Mouse (Mus musculus) MEL (cell line): ENCODE measurements at regions not wholly inside any gene's neighbourhood (a gene's known extent, or its start where the extent isn't known, plus 50 kb on each side); places are given as distances from the start of the nearest gene placed in this dataset.

Source experiments
- DNase-seq: peaks from one replicate; pipeline ENCODE4 v3.0.0; 2011; ENCODE audit warnings: low read depth, low spot score
- H3K27ac ChIP-seq: 2 replicates; pipeline ENCODE4 v1.5.1; 2012; ENCODE audit warnings: low read depth, mild to moderate bottlenecking, control low read depth, low read length, moderate library complexity; ENCODE audit not compliant: control insufficient read depth
- H3K27me3 ChIP-seq, 2 experiments: fragments of 150-350 bp in 1 of 2; sonication (generic) in 1 of 2; 2 replicates each; pipeline ENCODE4 v1.6.1; 2012; ENCODE audit warnings: low read length in 2 of 2, mild to moderate bottlenecking in 2 of 2, improper control_type of control experiment in 1 of 2, moderate library complexity in 1 of 2; ENCODE audit not compliant: insufficient read depth in 2 of 2, control insufficient read depth in 1 of 2
- H3K36me3 ChIP-seq, 2 experiments: 2 replicates each; pipeline ENCODE4 v1.6.1; 2012 to 2014; ENCODE audit warnings: low read length in 2 of 2, improper control_type of control experiment in 1 of 2, inconsistent platforms in 1 of 2, mild to moderate bottlenecking in 1 of 2; ENCODE audit not compliant: insufficient read depth in 2 of 2, control insufficient read depth in 1 of 2
- H3K4me1 ChIP-seq, 2 experiments: fragments of 150-350 bp in 1 of 2; sonication (generic) in 1 of 2; 2 replicates each; pipeline ENCODE4 v1.6.1; 2012; ENCODE audit warnings: low read length in 2 of 2, improper control_type of control experiment in 1 of 2, mild to moderate bottlenecking in 1 of 2; ENCODE audit not compliant: insufficient read depth in 2 of 2, control insufficient read depth in 1 of 2
- H3K4me3 ChIP-seq, 2 experiments: fragments of 150-350 bp in 1 of 2; sonication (generic) in 1 of 2; 2 replicates each; pipeline ENCODE4 v1.5.1; 2012; ENCODE audit warnings: low read depth in 2 of 2, low read length in 2 of 2, mild to moderate bottlenecking in 2 of 2, moderate library complexity in 2 of 2, control low read depth in 1 of 2, improper control_type of control experiment in 1 of 2; ENCODE audit not compliant: control insufficient read depth in 1 of 2, insufficient read depth in 1 of 2
- H3K79me2 ChIP-seq: 2 replicates; pipeline ENCODE4 v1.6.1; 2012; ENCODE audit warnings: mild to moderate bottlenecking, low read length, moderate library complexity; ENCODE audit not compliant: control insufficient read depth, poor library complexity, insufficient read depth
- H3K9ac ChIP-seq: 2 replicates; pipeline ENCODE4 v1.6.1; 2012; ENCODE audit warnings: low read depth, mild to moderate bottlenecking, control low read depth, low read length, moderate library complexity; ENCODE audit not compliant: control insufficient read depth, poor library complexity, severe bottlenecking
- H3K9me3 ChIP-seq: fragments of 150-350 bp; sonication (generic); replicated peaks from 2 replicates; pipeline ENCODE4 v1.6.1; 2012; ENCODE audit warnings: mild to moderate bottlenecking, low read length, improper control_type of control experiment, moderate library complexity; ENCODE audit not compliant: insufficient read depth
- BHLHE40 ChIP-seq: IDR thresholded peaks from 2 replicates; pipeline ENCODE4 v1.6.1; 2012; ENCODE audit warnings: low read depth, mild to moderate bottlenecking, inconsistent platforms, low read length, improper control_type of control experiment, borderline replicate concordance
- CHD2 ChIP-seq: IDR thresholded peaks from 2 replicates; pipeline ENCODE4 v1.6.1; 2011; ENCODE audit warnings: low read length, improper control_type of control experiment
- CTCF ChIP-seq, 3 experiments: IDR thresholded peaks in 2 of 3; conservative IDR thresholded peaks in 1 of 3; 2 replicates each; pipeline ENCODE4 v1.5.1; 2011 to 2012; ENCODE audit warnings: low read length in 3 of 3, low read depth in 2 of 3, mild to moderate bottlenecking in 2 of 3, improper control_type of control experiment in 1 of 3, inconsistent platforms in 1 of 3, mixed read lengths in 1 of 3, moderate library complexity in 1 of 3; ENCODE audit not compliant: control insufficient read depth in 1 of 3, insufficient read depth in 1 of 3, poor library complexity in 1 of 3, severe bottlenecking in 1 of 3
- EP300 ChIP-seq, 2 experiments: IDR thresholded peaks; 2 replicates each; pipeline ENCODE4 v1.6.1; 2011; ENCODE audit warnings: improper control_type of control experiment in 2 of 2, low read length in 2 of 2, low read depth in 1 of 2, mild to moderate bottlenecking in 1 of 2
- GABPA ChIP-seq: IDR thresholded peaks from 2 replicates; pipeline ENCODE4 v1.6.1; 2012; ENCODE audit warnings: low read depth, mild to moderate bottlenecking, inconsistent platforms, low read length, improper control_type of control experiment, moderate library complexity
- GATA1 ChIP-seq: IDR thresholded peaks from 2 replicates; pipeline ENCODE4 v1.6.1; 2011; ENCODE audit warnings: low read depth, low read length, improper control_type of control experiment
- HCFC1 ChIP-seq: IDR thresholded peaks from 2 replicates; pipeline ENCODE4 v1.6.1; 2012; ENCODE audit warnings: low read depth, mild to moderate bottlenecking, inconsistent platforms, low read length, improper control_type of control experiment, moderate library complexity
- JUND ChIP-seq: IDR thresholded peaks from 2 replicates; pipeline ENCODE4 v1.6.1; 2011; ENCODE audit warnings: low read depth, mild to moderate bottlenecking, improper control_type of control experiment, low read length
- MAX ChIP-seq: IDR thresholded peaks from 2 replicates; pipeline ENCODE4 v1.6.1; 2011; ENCODE audit warnings: low read length, improper control_type of control experiment
- MAZ ChIP-seq: IDR thresholded peaks from 2 replicates; pipeline ENCODE4 v1.6.1; 2012; ENCODE audit warnings: low read depth, mild to moderate bottlenecking, inconsistent platforms, low read length, improper control_type of control experiment
- MXI1 ChIP-seq: IDR thresholded peaks from 2 replicates; pipeline ENCODE4 v1.6.1; 2011; ENCODE audit warnings: mild to moderate bottlenecking, low read depth, low read length, improper control_type of control experiment
- MYC ChIP-seq: IDR thresholded peaks from 2 replicates; pipeline ENCODE4 v1.6.1; 2011; ENCODE audit warnings: low read depth, mild to moderate bottlenecking, low read length, improper control_type of control experiment, moderate library complexity
- NELFE ChIP-seq: IDR thresholded peaks from 2 replicates; pipeline ENCODE4 v1.6.1; 2011; ENCODE audit warnings: low read depth, low read length, improper control_type of control experiment
- NRF1 ChIP-seq: IDR thresholded peaks from 2 replicates; pipeline ENCODE4 v1.6.1; 2014; ENCODE audit warnings: low read depth, mild to moderate bottlenecking, inconsistent platforms, low read length, improper control_type of control experiment, moderate library complexity; ENCODE audit not compliant: poor library complexity, insufficient read depth, severe bottlenecking
- POLR2AphosphoS2 ChIP-seq: IDR thresholded peaks from 2 replicates; pipeline ENCODE4 v1.6.1; 2011; ENCODE audit warnings: low read length, improper control_type of control experiment
- RAD21 ChIP-seq: IDR thresholded peaks from 2 replicates; pipeline ENCODE4 v1.6.1; 2011; ENCODE audit warnings: mild to moderate bottlenecking, low read depth, low read length, improper control_type of control experiment
- SIN3A ChIP-seq: IDR thresholded peaks from 2 replicates; pipeline ENCODE4 v1.6.1; 2012; ENCODE audit warnings: low read length, improper control_type of control experiment, inconsistent platforms
- UBTF ChIP-seq: IDR thresholded peaks from 2 replicates; pipeline ENCODE4 v1.6.1; 2012; ENCODE audit warnings: low read depth, mild to moderate bottlenecking, inconsistent platforms, low read length, improper control_type of control experiment, moderate library complexity, borderline replicate concordance; ENCODE audit not compliant: insufficient read depth
- USF1 ChIP-seq: IDR thresholded peaks from 2 replicates; pipeline ENCODE4 v1.6.1; 2014; ENCODE audit warnings: low read depth, mild to moderate bottlenecking, inconsistent platforms, low read length, improper control_type of control experiment, moderate library complexity
- ZC3H11A ChIP-seq: IDR thresholded peaks from 2 replicates; pipeline ENCODE4 v1.6.1; 2012; ENCODE audit warnings: low read depth, mild to moderate bottlenecking, inconsistent platforms, low read length, improper control_type of control experiment
- ZKSCAN1 ChIP-seq: IDR thresholded peaks from 2 replicates; pipeline ENCODE4 v1.6.1; 2012; ENCODE audit warnings: low read depth, mild to moderate bottlenecking, inconsistent platforms, low read length, improper control_type of control experiment, moderate library complexity
- ZMIZ1 ChIP-seq: IDR thresholded peaks from 2 replicates; pipeline ENCODE4 v1.6.1; 2012; ENCODE audit warnings: low read depth, mild to moderate bottlenecking, inconsistent platforms, low read length, improper control_type of control experiment, moderate library complexity
- ZNF384 ChIP-seq: IDR thresholded peaks from 2 replicates; pipeline ENCODE4 v1.6.1; 2012; ENCODE audit warnings: low read depth, mild to moderate bottlenecking, inconsistent platforms, low read length, improper control_type of control experiment

DNA sequence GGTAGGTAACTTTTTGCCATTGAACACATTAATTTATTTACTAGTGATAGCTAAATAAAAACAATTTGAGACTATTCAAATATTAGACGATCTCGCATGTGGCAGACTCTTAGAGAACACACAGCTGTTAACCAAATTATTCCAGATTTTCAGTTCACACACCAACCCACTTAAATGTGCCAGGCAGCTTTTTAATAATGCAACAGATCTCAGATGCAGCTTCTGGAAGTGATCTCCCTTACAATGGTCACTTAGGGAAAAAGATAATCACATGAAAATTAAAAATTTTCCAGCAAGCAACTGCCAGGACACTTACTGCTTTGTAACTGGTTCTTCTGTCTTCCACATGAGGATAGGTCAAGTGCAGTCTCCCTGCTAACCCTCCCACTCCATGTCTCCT lies 203.1 kb upstream of the Nat3 start:
- Histone ChIP-seq H3K79me2 (no peaks in the 10 kb centered on the region), H3K36me3 (no peaks in the 10 kb centered on the region), H3K27ac (no peak overlapping the region), H3K9me3 (no peaks in the 10 kb centered on the region), H3K4me1 (no peaks in the 10 kb centered on the region), H3K27me3 (no peaks in the 10 kb centered on the region), H3K9ac (no peak overlapping the region), H3K4me3 (no peak overlapping the region)
- DNase-seq, result no peak
- TF ChIP-seq ZNF384, result no peak
- no peak for TF ChIP-seq CHD2
- TF ChIP-seq MYC, result no peak
- no peak for TF ChIP-seq MAX
- no peak for TF ChIP-seq HCFC1
- no peak for TF ChIP-seq MAZ
- no peak for TF ChIP-seq CTCF (IDR thresholded peaks at IDR 0.05 in 2 of 3, conservative IDR thresholded peaks at IDR 0.05 in 1 of 3; ENCODE audit: control insufficient read depth in 1 of 3, insufficient read depth in 1 of 3, low read depth in 2 of 3, low read length in 3 of 3, poor library complexity in 1 of 3, severe bottlenecking in 1 of 3)
- no peak for TF ChIP-seq USF1
- TF ChIP-seq NRF1, result no peak
- TF ChIP-seq SIN3A, result no peak
- TF ChIP-seq ZKSCAN1, result no peak
- TF ChIP-seq JUND, result no peak
- TF ChIP-seq BHLHE40, result no peak
- TF ChIP-seq ZC3H11A, result no peak
- no peak for TF ChIP-seq RAD21
- no peak for TF ChIP-seq UBTF
- TF ChIP-seq ZMIZ1, result no peak
- no peak for TF ChIP-seq EP300 (IDR thresholded peaks at IDR 0.05; ENCODE audit: low read depth in 1 of 2, low read length in 2 of 2)
- no peak for TF ChIP-seq GABPA
- no peak for TF ChIP-seq GATA1

DNA sequence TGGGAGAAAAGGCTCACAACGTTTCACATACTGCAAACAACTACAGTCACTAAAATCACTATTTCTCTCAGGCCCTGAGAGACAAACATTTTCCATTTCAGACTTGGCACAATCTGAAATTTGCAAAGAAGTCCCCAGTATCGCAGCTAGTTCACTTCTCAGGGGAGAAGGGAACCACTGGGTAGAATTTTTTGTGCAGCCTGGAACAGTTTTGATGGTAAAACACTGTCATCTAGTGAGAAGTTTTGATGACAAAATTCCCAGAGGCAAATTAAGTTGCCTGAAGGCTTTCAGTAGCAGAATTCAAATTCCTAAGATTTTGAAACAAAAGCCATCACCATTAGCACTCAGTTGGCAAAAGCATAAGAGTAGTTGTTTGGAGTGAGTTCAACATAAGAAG lies 195.2 kb upstream of the Nat3 start:
- H3K27me3 ChIP-seq, result no peaks in the 10 kb centered on the region
- H3K9me3 ChIP-seq, result no peaks in the 10 kb centered on the region
- no peak for DNase-seq
- TF ChIP-seq POLR2AphosphoS2, result no peak
- no peak for TF ChIP-seq NELFE
- no peak for TF ChIP-seq JUND
- TF ChIP-seq MXI1, result no peak
- TF ChIP-seq CTCF (IDR thresholded peaks at IDR 0.05 in 2 of 3, conservative IDR thresholded peaks at IDR 0.05 in 1 of 3; ENCODE audit: control insufficient read depth in 1 of 3, insufficient read depth in 1 of 3, low read depth in 2 of 3, low read length in 3 of 3, poor library complexity in 1 of 3, severe bottlenecking in 1 of 3), result no peak
- no peak for TF ChIP-seq UBTF
- TF ChIP-seq USF1, result no peak
- TF ChIP-seq, all 39 proteins: peak for 0
- Histone ChIP-seq H3K79me2 (no peaks in the 10 kb centered on the region), H3K9ac (no peak overlapping the region), H3K4me1 (no peaks in the 10 kb centered on the region), H3K4me3 (no peak overlapping the region), H3K27ac (no peak overlapping the region), H3K36me3 (no peaks in the 10 kb centered on the region)
